Mouse (Mus musculus) erythroblast, adult 5-6 weeks (primary cell): Measurements from ENCODE around the gene Rad23a. TPM values are rescaled to one million over a fixed set of nuclear protein-coding genes. Genes with fewer than 3 reads are reported as not detected.

Experiments
- ATAC-seq: replicated peaks from 2 replicates; pipeline ENCODE4 v1.8.0; 2016; ENCODE audit warnings: moderate number of reproducible peaks, mild to moderate bottlenecking, moderate TSS enrichment, inconsistent platforms; ENCODE audit not compliant: poor library complexity, low FRiP score, severe bottlenecking
- total RNA-seq, 2 experiments: library from RNA; stranded (forward) in 1 of 2; stranded (reverse) in 1 of 2; fragments of 150-400 nt in 1 of 2; fragments of 200-764, 138-1000 nt in 1 of 2; gene quantifications; 2 replicates each; pipeline versions ENCODE4 v1.2.3 to v1.2.4; 2015 to 2017; ENCODE audit warnings: low replicate concordance in 2 of 2

Rad23a gene
- 379 and 406 TPM in 2 replicates for total RNA-seq (2015; ENCODE audit: low replicate concordance)
- total RNA-seq (2017; ENCODE audit: low replicate concordance): 572 and 669 TPM in 2 replicates

DNA sequence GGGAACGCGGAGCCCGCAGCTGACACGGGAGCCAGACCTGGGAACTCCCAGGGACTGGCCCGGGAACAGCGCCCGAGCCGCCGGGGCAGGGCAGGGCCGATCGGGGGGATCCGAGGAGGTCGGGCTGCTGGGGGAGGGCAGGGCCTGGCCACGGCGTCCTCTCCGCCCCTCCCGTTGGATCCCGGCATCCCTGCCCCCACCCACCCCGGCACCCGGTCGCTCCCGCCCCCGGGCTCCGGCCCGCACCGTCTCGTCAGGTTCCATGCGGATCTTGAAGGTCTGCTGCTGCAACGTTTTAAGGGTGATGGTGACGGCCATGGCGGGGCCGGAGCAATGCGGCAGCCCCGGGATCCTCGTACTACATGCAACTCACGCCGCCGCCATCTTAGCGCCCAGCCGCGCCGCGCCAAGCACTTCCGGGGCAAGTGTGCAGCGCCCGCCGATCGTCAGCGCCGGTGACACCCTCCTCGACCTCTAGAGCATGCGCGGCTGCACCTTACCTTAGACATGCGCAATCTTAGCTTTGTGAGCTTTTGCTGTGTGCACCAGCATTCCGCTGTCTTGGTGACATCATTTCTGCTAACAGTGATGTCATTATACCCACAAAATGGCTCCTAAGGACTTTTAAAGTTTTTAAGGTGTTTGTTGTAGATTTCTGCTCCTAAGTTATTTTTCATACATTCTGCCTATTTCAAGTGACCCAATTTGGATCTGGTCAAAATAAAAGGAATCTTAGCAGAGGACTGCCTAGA is at the start of gene Rad23a:
TSS of gene Rad23a (minus strand) at position 418 of the 752 bp plus-strand sequence.
- peak; percentile 73 for ATAC-seq

GRCm38 (mm10) chr8:84889141-84889540 is 48.7 kb upstream of the Rad23a start:
- ATAC-seq: no peak

- ATAC-seq: no peak
These were observed 47.8 kb upstream of the Rad23a start for GRCm38 (mm10) chr8:84888280-84888679.

- ATAC-seq: no peak
These were observed 44.3 kb upstream of the Rad23a start for GRCm38 (mm10) chr8:84884728-84885127.

- ATAC-seq: peak; percentile 68; the same call in 1 of the 2 replicates
These were observed 38.5 kb upstream of the Rad23a start for GRCm38 (mm10) chr8:84878915-84879314.

DNA sequence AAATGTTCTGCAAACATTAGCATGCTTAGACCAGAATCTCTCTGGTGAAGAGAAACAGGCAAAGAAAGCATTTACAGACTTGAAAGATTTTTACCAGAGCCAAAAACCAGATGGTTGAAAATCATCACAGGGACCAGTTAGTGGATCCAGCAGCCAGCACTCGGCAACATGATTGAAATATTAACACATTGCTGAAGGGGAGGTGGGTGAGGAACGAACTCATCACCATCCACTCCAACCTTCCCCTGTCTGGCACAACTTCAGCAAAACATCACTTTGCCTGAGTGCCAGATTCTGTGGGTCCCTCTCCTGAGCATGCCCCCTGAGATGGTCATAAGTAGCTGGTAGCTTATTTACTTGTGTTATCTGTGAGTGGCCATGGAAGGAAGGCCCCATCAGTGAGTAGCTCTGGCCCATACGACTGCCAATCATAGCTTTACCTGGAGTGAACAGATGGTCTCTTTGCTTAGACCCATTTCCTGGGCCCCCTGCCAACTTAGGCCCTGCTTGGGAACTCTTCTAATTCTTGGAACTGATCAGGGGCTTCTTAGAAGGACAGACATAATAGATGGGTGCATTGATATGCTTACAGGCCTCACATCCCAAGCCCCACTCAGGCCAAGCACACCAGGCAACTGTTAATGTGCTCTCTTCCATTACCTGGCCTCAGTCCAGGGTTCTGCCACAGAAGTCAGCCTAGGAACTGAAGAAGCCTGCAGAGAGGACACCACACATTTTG is 37.0 kb upstream of the Rad23a start:
- no peak for ATAC-seq

DNA sequence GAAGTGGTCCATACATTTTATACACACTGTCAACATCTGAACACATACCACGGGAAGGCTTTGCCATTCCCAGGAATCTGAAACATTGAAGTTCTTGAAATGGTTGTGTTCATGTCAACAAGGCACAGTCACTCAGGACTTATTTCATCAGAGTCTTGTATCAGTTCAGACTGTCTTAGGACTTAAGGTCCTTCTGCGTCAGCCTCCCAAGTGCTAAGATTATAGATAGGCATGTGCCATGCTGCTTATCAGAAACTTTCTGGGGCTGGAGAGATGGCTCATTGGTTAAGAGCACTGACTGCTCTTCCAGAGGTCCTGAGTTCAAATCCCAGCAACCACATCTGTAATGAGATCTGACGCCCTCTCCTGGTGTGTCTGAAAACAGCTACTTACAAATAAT is 33.9 kb upstream of the Rad23a start:
- ATAC-seq: no peak

DNA sequence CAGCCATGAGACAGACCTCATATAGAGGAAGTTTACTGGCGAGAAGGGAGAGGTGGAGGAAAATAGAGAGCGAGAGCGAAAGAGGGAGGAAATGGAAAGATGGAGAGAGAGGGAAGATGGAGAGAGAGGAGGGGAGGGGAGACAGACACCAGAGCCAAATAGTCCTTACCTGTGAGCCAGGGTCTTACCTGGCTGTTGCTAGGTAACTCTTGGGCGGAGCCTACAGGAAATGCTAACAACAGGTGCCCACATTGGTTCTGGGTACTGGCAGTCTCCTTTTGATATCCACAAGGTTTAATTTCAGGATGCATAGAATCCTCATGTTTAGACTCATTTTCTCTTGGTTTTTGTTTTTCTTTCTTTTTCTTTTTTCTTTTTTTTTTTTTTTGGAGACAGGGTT is 32.6 kb upstream of the Rad23a start:
- ATAC-seq: no peak

GRCm38 (mm10) chr8:84872309-84872965 is 32.0 kb upstream of the Rad23a start:
- ATAC-seq: peak; percentile 73

DNA sequence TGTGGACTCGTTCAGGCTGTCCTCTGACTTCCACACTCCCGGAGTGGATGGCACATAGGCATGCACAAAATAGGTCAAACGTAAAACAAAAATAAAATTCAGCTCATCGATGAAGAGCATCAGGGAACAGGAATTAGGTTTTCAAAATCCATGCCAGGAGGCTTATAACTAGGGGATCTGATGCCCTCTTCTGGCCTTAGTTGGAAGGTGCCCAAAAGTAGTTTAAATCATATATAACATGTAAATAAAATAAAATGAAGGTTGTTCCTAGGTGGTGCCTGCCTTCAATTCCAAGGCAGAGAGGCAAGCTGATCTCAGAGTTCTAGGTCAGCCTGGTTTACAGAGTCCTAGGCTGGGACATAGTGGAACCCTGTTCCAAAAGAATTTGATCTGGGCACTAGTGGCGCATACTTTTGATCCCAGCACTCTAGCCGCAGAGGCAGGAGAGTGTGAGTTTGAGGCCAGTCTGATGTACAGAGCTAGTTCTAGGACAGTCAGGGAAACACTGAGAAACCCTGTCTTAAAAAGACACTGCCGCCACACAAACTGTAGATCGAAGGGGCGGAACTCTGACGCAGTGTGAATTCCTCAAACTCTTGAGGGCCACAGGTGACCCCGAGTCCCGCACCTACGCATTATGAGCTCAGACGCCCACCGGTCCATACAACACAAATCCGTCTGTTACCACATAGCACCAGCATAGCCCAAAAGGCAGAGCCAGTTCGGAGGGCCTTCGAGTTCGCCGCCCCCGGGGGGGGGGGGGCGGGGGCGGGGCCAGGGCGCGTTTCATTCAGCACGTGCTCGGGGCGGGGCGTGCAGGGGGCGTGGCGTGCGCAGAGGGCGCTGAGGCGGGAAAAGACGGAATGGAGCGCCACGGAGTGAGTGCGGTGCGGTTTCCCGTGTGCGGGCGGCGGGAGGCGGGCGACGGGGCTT is 31.2 kb upstream of the Rad23a start, which contains the start of gene Syce2:
TSS of gene Syce2 (plus strand) at position 736 of the 933 bp plus-strand sequence.
- ATAC-seq: peak; percentile 75

- peak; percentile 95 for ATAC-seq
These were observed 16.5 kb upstream of the Rad23a start, which contains the start of gene Farsa for GRCm38 (mm10) chr8:84856864-84857441. Gene Farsa (plus strand): TSS chr8:84856989.

GRCm38 (mm10) chr8:84856434-84856833 is 16.0 kb upstream of the Rad23a start:
- peak; percentile 30 for ATAC-seq

DNA sequence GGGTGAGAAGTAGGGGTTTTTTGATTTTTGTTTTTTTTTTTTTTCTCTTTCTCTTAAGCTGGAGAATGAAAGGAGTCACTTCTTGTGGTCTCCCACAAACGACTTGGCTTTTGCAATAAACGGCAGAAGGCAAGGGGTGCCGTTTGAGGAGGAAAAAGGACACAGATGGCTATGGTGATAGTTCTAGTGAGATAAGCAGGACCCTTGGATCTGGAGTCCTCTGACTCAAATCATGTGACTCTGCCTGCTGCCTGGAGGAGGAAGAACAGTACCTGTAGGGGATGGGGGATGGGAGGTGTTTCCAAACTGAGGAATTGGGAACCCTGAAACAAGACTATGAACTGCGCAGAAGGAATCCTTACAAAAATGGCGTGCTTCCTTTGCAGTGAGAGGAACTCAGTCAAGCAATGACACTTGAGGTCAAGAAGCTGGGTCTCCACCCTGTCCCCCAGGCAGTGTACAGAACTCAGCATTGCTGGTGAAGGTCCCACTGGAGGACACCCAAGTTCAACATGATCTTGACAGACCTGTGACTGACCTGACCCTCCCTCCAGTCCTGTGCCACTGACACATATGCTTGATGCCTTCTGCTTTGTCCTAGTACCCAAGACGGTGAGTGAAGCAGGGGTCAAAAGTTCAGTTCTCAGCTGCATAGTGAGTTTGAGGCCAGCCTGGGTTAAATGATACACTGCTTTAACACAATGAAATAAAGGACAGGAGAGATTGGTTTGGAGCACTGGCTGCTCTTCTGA is 7.4 kb upstream of the Rad23a start:
- ATAC-seq: no peak

DNA sequence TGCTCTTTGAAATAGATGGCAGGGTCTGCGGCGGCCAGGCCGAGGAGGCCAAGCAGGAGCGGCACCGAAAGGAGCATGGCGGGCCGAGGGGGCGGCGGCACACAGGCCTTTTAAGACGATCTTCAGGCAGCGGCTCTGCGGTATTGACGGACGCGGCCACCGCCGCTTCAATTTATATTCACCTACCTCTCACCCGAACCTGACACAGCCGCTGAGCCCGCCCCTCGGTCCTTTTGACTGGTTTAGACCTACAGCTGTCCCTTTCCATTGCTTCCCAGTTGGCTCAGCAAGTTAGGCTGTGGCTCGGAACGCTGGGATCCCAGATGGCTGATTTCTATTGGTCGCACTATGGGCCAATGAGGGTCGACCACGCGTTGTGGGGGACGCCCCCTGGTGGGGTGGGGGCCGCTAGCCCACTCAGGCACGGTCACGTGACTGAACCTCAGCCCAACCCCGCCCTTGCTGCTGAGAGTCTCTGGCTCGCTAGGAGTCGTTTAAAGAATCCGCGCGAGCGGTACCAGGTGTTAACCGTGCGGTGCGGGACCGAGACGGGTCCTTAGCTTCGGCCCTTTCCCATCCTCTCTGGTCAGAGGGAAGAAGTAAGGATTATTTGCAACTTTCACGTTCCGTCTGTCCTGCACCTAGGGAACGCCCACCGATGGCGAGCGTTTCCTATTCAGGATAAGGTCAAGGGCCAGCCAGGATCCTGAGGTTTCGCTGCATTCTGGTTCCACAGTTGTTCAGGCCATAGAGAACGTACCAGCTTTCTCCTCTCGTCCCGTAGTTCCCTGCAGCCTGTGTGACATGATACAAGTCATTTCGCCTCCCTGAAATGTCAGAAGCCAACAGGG is 6.5 kb upstream of the Rad23a start, which contains the start of gene Calr:
TSS of gene Calr (minus strand) at position 213 of the 851 bp plus-strand sequence.
- ATAC-seq: peak; percentile 92

- ATAC-seq: peak; percentile 9
These were observed 5.7 kb upstream of the Rad23a start for GRCm38 (mm10) chr8:84846094-84846721.

GRCm38 (mm10) chr8:84845355-84846093 is 5.1 kb upstream of the Rad23a start:
- peak; percentile 15; the same call in 1 of the 2 replicates for ATAC-seq
